Mouse (Mus musculus): ENCODE measurements around the gene Mier3. TPM values are rescaled to one million over a fixed set of nuclear protein-coding genes. Genes with fewer than 3 reads are reported as not detected.

Gene Mier3
- polyA plus RNA-seq (2012; rRNA removed) = 23.4 and 40.5 TPM in 2 replicates

GRCm38 (mm10) chr13:111680679-111681078, at the start of gene Mier3:
Mier3 (plus strand) TSS chr13:111680979.

Other genes with a start within 250 kb of the Mier3 start
- gene Gpbp1, start 190.9 kb upstream of the Mier3 start, polyA plus RNA-seq (2012; rRNA removed) = 80.5 and 83.5 TPM in 2 replicates
- gene Gm49496, start 131.0 kb upstream of the Mier3 start, polyA plus RNA-seq (2012; rRNA removed) = not detected in 2 replicates
- not detected in 2 replicates for gene Gm10198, start 88.2 kb upstream of the Mier3 start, polyA plus RNA-seq (2012; rRNA removed)
- gene Map3k1, start 128.0 kb downstream of the Mier3 start, polyA plus RNA-seq (2012; rRNA removed) = 14.5 and 16.1 TPM in 2 replicates

All from central nervous system, embryonic 11.5 days (tissue).